Mouse (Mus musculus): ENCODE results near the gene Kazald1. TPM values are rescaled to one million over a fixed set of nuclear protein-coding genes. Genes with fewer than 3 reads are reported as not detected.

Kazald1 gene
- polyA plus RNA-seq, 2 experiments: 0.15 to 0.29 TPM

DNA sequence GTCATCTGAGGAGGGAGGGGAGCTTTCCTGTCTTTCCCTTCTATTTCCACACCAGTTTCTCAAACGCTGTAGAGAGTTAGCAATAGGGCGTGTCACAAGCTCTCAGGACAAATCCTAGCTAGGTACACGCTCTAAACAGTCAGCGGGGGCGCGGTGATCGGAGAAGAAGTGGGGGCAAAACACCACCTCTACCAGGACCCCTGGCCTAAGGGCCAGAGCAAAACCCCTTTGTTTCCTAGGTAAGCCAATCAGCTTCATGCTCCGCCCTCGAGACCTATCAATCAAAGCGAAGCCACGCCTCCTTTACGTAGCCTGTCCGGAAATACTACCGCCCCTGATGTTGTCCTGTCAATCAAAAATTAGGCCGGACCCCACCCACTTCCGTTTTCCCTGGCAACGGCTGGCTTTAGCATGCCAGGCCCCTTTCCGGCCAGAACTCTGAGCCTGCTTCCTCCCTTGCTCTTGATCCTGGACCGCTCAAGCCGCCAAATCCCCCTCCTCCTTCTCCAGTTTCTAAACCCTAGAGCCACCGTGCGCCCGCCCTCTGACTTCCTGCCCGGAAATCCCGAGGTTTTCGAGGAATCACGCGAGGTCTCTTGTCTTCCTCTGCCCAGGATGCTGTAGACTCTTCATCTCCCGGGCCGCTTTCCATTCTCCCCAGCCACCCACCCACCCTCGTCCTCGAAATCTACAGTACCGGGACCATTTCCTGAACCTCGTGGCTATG, 16.8 kb upstream of the Kazald1 start:
- peak overlapping the region; percentile 92 for H3K4me2 ChIP-seq (ENCODE audit: low read depth)
- under 1% methylated on average over 34 of the region's 34 CpGs for WGBS (ENCODE audit: insufficient replicate concordance)
- peak; percentile 89 for ATAC-seq (ENCODE audit: insufficient read depth)

DNA sequence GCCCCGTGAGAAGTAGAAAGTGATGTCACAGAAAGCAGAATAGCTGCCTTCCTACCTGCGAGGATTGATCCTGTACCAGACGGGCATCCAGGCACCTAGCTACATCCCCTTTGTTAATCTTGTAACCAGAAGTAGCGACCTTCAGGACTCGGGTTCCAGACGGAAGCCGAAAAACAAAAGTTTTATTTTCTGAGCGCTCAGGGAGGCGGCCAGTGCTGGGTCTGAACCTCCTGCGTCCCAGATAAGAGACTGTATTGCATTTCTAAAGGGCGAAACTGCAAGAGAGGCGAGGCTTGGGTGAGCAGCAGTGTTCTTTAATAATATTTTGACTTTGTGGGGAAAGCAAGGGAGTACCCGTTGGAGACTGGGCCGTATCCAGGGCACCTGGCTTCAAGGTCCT, 16.2 kb upstream of the Kazald1 start:
- Histone ChIP-seq H3K27me3 (ENCODE audit: control insufficient read depth, insufficient read depth, low read length) (no peaks in the 10 kb centered on the region), H3K4me3 (ENCODE audit: insufficient read depth in 1 of 2, low read depth in 2 of 2, low read length in 2 of 2) (peak overlapping the region; percentile 74 to 78), H3K9me3 (ENCODE audit: control insufficient read depth, low read length) (no peaks in the 10 kb centered on the region), H3K4me2 (ENCODE audit: low read depth) (peak overlapping the region; percentile 92), H3K9ac (replicated peaks) (peak overlapping the region; percentile 88), H3K27ac (peak overlapping the region; percentile 70), H3K36me3 (replicated peaks; ENCODE audit: control insufficient read depth, insufficient read depth, low read depth) (no peaks in the 10 kb centered on the region), H3K4me1 (replicated peaks; ENCODE audit: control insufficient read depth in 2 of 2, insufficient read depth in 2 of 2, low read length in 1 of 2) (peaks cover 21 to 32% of the 10 kb centered on the region in 2 experiments)
- DNase-seq (ENCODE audit: low read depth in 3 of 3, low spot score in 3 of 3) (no peak), ATAC-seq (ENCODE audit: insufficient read depth) (peak; percentile 65)
- TF ChIP-seq EP300 (IDR thresholded peaks at IDR 0.05; ENCODE audit: low read depth): 0 out of 2 replicates have a peak, but pooled peaks have one; percentile 24
- TF ChIP-seq CTCF (IDR thresholded peaks at IDR 0.05; ENCODE audit: low read depth): no peak
- WGBS (ENCODE audit: insufficient replicate concordance): under 1% methylated on average over 14 of the region's 14 CpGs

More for the DNA sequence above, 16.8 kb upstream of the Kazald1 start:
- H3K27ac ChIP-seq: peak overlapping the region; percentile 70
- peak overlapping the region; percentile 88 for H3K9ac ChIP-seq (replicated peaks)
- 0 out of 2 replicates have a peak, but pooled peaks have one; percentile 31 for TF ChIP-seq EP300 (IDR thresholded peaks at IDR 0.05; ENCODE audit: low read depth)
- TF ChIP-seq CTCF (IDR thresholded peaks at IDR 0.05; ENCODE audit: low read depth): no peak
- no peaks in the 10 kb centered on the region for H3K9me3 ChIP-seq (ENCODE audit: control insufficient read depth, low read length)
- peak overlapping the region; percentile 74 to 78 for H3K4me3 ChIP-seq (ENCODE audit: insufficient read depth in 1 of 2, low read depth in 2 of 2, low read length in 2 of 2)
- no peaks in the 10 kb centered on the region for H3K36me3 ChIP-seq (replicated peaks; ENCODE audit: control insufficient read depth, insufficient read depth, low read depth)
- peak; percentile 84 to 93 (median 86) for DNase-seq (ENCODE audit: low read depth in 3 of 3, low spot score in 3 of 3)
- peaks cover 18 to 27% of the 10 kb centered on the region in 2 experiments for H3K4me1 ChIP-seq (replicated peaks; ENCODE audit: control insufficient read depth in 2 of 2, insufficient read depth in 2 of 2, low read length in 1 of 2)
- no peaks in the 10 kb centered on the region for H3K27me3 ChIP-seq (ENCODE audit: control insufficient read depth, insufficient read depth, low read length)

DNA sequence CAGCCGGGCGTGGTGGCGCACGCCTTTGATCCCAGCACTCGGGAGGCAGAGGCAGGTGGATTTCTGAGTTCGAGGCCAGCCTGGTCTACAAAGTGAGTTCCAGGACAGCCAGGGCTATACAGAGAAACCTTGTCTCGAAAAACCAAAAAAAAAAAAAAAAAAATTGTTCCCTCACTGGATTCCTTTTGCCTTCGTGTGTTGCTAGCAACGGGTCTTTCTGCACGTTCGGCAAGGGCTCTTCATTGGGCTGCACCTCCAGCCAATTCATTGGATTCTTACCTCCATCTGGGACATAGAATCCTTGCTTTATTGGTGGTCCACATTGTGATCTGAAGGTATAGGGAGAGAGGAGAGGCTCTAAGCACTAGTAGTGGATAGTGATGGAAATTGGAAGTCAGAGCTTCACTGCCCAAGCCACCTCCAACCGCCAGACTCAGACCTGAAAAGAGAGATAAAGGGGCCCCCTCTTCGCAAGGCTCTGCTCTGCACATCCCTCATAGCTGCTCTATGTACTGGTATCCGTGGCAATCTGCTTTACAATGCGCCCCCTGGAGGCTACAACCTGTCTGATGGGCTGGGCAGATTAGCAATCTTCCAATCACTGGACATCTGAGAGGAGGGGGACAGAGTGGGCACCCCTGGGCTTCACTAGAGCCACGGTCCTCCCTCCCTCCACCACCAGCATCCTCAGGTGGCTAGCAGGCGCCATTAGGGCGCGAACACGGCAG, 11.3 kb upstream of the Kazald1 start:
- Histone ChIP-seq H3K27me3 (ENCODE audit: control insufficient read depth, insufficient read depth, low read length) (peaks cover 16% of the 10 kb centered on the region), H3K4me2 (ENCODE audit: low read depth) (peak overlapping the region; percentile 56), H3K9me3 (ENCODE audit: control insufficient read depth, low read length) (no peaks in the 10 kb centered on the region), H3K9ac (replicated peaks) (peak overlapping the region; percentile 27), H3K4me3 (ENCODE audit: insufficient read depth in 1 of 2, low read depth in 2 of 2, low read length in 2 of 2) (peak overlapping the region; percentile 7 to 12; a peak in 1 of 4 replicates), H3K27ac (no peak overlapping the region), H3K36me3 (replicated peaks; ENCODE audit: control insufficient read depth, insufficient read depth, low read depth) (no peaks in the 10 kb centered on the region), H3K4me1 (replicated peaks; ENCODE audit: control insufficient read depth in 2 of 2, insufficient read depth in 2 of 2, low read length in 1 of 2) (peaks cover 16 to 28% of the 10 kb centered on the region in 2 experiments)
- ATAC-seq (ENCODE audit: insufficient read depth): peak; percentile 76
- no peak for DNase-seq (ENCODE audit: low read depth in 3 of 3, low spot score in 3 of 3)
- 28% methylated on average over 20 of the region's 20 CpGs for WGBS (ENCODE audit: insufficient replicate concordance)
- TF ChIP-seq EP300 (IDR thresholded peaks at IDR 0.05; ENCODE audit: low read depth) (0 out of 2 replicates have a peak, but pooled peaks have one; percentile 29), CTCF (IDR thresholded peaks at IDR 0.05; ENCODE audit: low read depth) (peak; percentile 83)

DNA sequence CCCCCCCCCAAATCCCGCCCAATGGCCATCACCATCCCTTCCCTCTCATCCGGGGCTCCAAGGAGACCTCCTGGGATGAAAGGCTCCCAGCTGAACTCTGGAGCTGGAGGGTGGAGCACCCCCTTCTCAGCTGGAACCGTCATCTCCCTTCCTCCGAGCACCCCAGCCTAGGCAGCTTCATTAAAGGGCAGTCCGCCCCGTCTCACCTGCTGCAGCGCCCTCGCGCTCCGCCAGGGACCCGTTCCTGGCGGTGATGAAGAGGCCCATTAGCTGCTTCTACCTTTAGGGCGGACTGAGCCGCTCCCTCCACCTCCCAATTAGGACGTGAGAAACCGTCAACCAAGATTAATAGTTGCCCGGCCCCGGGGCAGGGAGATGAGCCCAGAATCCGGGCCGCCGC, 9.8 kb upstream of the Kazald1 start:
- Histone ChIP-seq H3K4me1 (replicated peaks; ENCODE audit: control insufficient read depth in 2 of 2, insufficient read depth in 2 of 2, low read length in 1 of 2) (peaks cover 11 to 21% of the 10 kb centered on the region in 2 experiments), H3K4me3 (ENCODE audit: insufficient read depth in 1 of 2, low read depth in 2 of 2, low read length in 2 of 2) (no peak overlapping the region), H3K4me2 (ENCODE audit: low read depth) (no peak overlapping the region), H3K36me3 (replicated peaks; ENCODE audit: control insufficient read depth, insufficient read depth, low read depth) (no peaks in the 10 kb centered on the region), H3K9me3 (ENCODE audit: control insufficient read depth, low read length) (no peaks in the 10 kb centered on the region), H3K27me3 (ENCODE audit: control insufficient read depth, insufficient read depth, low read length) (peaks cover 16% of the 10 kb centered on the region), H3K9ac (replicated peaks) (no peak overlapping the region), H3K27ac (no peak overlapping the region)
- no peak for ATAC-seq (ENCODE audit: insufficient read depth)
- DNase-seq (ENCODE audit: low read depth in 3 of 3, low spot score in 3 of 3): no peak
- TF ChIP-seq CTCF (IDR thresholded peaks at IDR 0.05; ENCODE audit: low read depth) (no peak), EP300 (IDR thresholded peaks at IDR 0.05; ENCODE audit: low read depth) (no peak)
- WGBS (ENCODE audit: insufficient replicate concordance): 21% methylated on average over 21 of the region's 21 CpGs

DNA sequence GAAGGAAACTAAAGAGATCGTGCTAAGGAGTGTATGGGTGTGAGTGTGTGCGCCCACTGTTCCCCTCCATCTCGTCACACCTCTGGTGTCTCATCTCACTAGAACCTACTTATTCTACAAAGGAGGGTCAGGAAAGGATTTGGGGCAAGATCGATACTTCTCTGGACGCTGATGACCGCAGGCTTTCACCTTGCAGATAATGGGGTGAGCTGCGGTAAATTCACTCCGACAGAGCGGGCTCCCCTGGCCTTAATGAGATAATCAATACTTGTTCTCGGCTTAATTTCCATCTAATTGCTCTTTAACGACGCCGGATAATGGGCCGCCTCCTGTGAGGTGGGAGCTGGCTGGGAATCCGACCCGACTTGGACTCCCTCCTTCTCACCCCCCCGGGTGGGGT, 7.9 kb upstream of the Kazald1 start:
- no peaks in the 10 kb centered on the region for H3K9me3 ChIP-seq (ENCODE audit: control insufficient read depth, low read length)
- H3K4me3 ChIP-seq (ENCODE audit: insufficient read depth in 1 of 2, low read depth in 2 of 2, low read length in 2 of 2): no peak overlapping the region
- ATAC-seq (ENCODE audit: insufficient read depth): no peak
- H3K27ac ChIP-seq: no peak overlapping the region
- no peak overlapping the region for H3K4me2 ChIP-seq (ENCODE audit: low read depth)
- DNase-seq (ENCODE audit: low read depth in 3 of 3, low spot score in 3 of 3): no peak
- no peaks in the 10 kb centered on the region for H3K36me3 ChIP-seq (replicated peaks; ENCODE audit: control insufficient read depth, insufficient read depth, low read depth)
- H3K27me3 ChIP-seq (ENCODE audit: control insufficient read depth, insufficient read depth, low read length): peaks cover 16% of the 10 kb centered on the region
- 56% methylated on average over 17 of the region's 17 CpGs for WGBS (ENCODE audit: insufficient replicate concordance)
- H3K9ac ChIP-seq (replicated peaks): no peak overlapping the region
- TF ChIP-seq EP300 (IDR thresholded peaks at IDR 0.05; ENCODE audit: low read depth): no peak
- TF ChIP-seq CTCF (IDR thresholded peaks at IDR 0.05; ENCODE audit: low read depth): no peak
- peaks cover 10 to 16% of the 10 kb centered on the region in 2 experiments for H3K4me1 ChIP-seq (replicated peaks; ENCODE audit: control insufficient read depth in 2 of 2, insufficient read depth in 2 of 2, low read length in 1 of 2)

Data from liver, embryonic 14.5 days (tissue).